Mouse (Mus musculus): Measurements from ENCODE around the gene Anks3.

Anks3 gene

DNA sequence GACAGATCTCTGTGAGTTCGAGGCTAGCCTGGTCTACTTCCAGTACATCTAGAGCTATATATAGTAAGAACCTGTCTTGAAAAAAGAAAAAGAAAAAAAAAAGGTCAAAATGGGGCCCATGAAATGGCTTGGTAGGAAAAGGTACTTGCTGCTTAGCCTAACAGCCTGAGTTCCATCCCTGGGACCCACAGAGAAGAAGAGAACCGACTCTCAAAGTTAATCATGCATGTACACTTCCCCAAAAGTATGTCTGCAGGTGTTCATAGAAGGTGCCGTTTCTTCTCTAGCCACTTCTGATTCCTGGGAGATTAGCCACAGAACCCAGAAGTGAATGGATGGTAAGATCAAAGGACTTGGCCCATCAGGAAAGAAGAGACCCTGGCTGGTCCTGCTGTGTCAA, 4.4 kb upstream of the Anks3 start:
- no peak for DNase-seq (ENCODE audit: low spot score)

DNA sequence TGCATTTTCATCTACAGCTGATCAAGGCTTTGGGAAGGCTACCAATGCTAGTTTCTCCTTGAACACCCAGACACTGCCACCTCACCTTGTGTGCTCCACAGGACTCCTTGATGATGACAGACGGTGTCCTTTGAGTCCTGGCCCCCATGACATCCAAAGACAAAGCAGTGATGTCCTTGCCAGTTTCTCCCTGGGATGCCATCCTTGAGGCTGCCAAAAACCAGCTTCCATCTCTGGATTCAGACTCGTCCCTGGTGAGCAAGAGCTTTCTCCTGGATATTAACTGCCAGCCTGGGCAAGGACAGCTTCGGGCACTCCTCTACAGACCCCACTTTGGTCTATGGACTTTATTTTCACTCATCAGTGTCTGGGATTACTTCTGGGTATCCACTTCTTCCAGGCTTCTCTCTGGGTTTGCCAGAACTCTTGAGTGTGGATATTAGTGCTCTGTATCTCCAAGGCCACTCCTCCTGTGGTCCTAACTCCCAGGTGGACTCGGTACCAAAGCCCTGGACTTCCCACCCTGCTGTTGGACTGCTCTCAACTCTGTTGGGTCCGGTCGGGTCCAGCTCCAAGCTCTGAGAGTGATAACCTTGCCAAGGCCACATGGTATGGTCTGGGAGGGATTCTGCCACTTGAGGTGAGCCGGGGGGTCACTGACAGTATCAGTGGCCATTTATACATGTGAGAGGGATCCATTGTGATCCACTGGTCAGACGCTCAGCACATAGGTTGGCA, 1.6 kb upstream of the Anks3 start:
- DNase-seq (ENCODE audit: low spot score): no peak

- DNase-seq (ENCODE audit: low spot score): no peak
These were observed 856 bp upstream of the Anks3 start for GRCm38 (mm10) chr16:4964731-4965391.

DNA sequence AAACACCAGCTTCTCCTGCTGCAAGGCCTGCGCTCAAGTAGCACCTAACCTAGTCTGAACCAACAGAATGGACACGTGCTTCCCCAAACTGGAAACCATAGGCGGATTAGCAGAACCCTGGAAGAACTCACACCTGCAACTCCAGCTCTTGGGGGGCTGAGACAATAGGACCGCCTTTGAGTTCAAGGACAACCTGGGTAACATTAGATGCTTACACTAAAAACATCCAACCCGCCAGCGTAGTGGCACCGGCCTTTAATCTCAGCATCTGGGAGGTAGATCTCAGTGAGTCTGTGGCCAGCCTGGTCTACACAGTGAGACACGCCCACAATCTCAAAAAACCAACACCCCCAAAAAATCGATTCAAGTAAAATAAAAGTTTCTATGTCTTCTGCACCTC, 659 bp downstream of the Anks3 start:
- peak; percentile 7 for DNase-seq (ENCODE audit: low spot score)

GRCm38 (mm10) chr16:4960260-4960659, 3.7 kb downstream of the Anks3 start:
- DNase-seq (ENCODE audit: low spot score): no peak

DNA sequence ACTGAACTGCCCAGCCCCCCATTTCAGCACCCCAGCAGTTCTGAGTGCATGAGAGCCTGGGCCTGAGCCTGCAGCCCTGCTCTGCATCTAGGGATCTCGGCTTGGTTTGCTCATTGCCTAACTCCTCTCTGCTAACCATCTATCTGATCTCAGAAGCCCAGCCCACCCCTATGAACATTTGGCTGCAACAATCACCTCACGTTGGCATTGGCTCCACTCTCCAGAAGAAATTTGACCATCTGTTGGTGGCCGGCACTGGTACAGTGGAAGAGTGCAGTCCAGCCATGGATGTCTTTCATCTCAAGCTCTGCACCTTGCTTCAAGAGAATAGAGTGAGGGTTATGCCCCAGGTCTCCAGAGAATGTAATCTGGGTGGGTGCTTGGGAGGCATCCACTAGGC, 6.6 kb downstream of the Anks3 start:
- DNase-seq (ENCODE audit: low spot score): no peak

GRCm38 (mm10) chr16:4956609-4957008, 7.4 kb downstream of the Anks3 start:
- no peak for DNase-seq (ENCODE audit: low spot score)

DNA sequence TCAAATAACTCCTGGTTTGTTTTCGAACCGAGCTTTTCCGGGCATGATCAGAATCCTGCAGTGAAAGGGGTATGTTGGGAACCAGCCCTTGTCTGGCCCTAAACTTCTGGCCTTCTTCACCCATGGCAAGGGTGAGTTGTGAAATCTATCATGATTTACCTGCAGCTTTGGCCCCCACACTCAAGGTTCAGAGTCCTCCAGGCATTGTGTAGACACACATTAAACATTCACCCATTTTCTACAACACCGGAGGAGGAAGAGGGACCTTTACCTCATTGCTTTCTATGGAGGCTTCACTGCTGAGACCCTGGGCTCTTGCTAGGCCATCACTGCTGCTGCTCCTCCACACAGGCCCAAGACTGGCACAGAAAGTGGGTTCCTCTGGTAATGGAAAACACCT, 16.6 kb downstream of the Anks3 start:
- no peak for DNase-seq (ENCODE audit: low spot score)

- no peak for DNase-seq (ENCODE audit: low spot score)
These were observed 17.9 kb downstream of the Anks3 start for GRCm38 (mm10) chr16:4946155-4946554.

- DNase-seq (ENCODE audit: low spot score): no peak
These were observed 18.6 kb downstream of the Anks3 start for GRCm38 (mm10) chr16:4945415-4945814.

GRCm38 (mm10) chr16:4943431-4943830, 20.6 kb downstream of the Anks3 start:
- no peak for DNase-seq (ENCODE audit: low spot score)

DNA sequence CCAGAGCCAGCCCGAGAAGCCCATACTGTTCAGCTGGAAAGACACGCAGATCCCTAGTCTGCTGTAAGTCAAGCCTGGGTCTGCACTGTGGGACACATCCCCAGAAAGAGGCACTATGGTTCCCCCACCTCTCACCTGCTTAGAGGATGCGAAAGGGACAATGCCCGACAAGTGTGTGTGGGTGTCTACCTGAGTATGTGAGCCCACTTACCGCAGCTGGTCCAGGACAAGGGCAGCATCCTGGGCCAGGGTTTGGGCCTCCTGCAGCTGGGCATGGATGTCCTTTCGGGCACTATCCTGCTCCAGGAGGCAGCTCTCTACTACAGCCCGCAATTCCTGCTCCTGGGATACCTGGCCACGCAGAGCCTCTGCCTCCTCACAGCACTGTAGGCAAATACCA, 21.1 kb downstream of the Anks3 start:
- DNase-seq (ENCODE audit: low spot score): no peak

GRCm38 (mm10) chr16:4941016-4941415, 23.0 kb downstream of the Anks3 start:
- no peak for DNase-seq (ENCODE audit: low spot score)

DNA sequence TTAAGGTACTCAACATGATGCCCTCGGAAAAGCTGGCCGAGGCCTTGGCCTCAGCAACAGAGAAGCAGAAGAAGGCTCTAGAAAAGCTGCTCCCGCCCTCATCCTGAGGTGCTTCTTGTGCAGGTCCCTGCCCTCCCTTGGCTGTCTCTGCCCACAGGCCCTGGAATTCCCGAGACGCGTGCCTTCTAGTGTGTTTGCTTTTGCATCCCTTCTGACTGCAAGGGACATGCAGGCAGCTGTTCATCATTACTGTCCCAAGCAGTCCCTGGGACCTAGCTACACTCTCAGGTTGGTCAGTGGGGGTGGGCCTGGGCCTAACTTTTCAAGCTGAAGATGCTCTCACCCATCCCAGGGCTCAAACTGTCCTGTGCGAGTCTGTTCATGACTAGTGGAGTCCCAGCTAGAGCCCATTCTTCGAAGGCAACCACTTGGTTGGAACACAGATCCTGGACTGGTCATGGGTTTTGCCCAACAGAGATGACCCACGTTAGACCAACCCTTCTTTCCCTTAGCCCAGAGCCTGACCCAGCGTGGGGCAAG, 23.6 kb downstream of the Anks3 start:
- no peak for DNase-seq (ENCODE audit: low spot score)

- DNase-seq (ENCODE audit: low spot score): peak; percentile 27
These were observed 24.6 kb downstream of the Anks3 start for GRCm38 (mm10) chr16:4939412-4939811.

GRCm38 (mm10) chr16:4938989-4939388, 25.0 kb downstream of the Anks3 start:
- DNase-seq (ENCODE audit: low spot score): peak; percentile 98

- no peak for DNase-seq (ENCODE audit: low spot score)
These were observed 25.5 kb downstream of the Anks3 start, which contains the start of gene Nudt16l1 for GRCm38 (mm10) chr16:4938461-4938860. TSS of gene Nudt16l1 (plus strand) at chr16:4938761.

- DNase-seq (ENCODE audit: low spot score): no peak
These were observed 26.4 kb downstream of the Anks3 start for GRCm38 (mm10) chr16:4937351-4938190.

- DNase-seq (ENCODE audit: low spot score): no peak
These were observed 27.9 kb downstream of the Anks3 start for GRCm38 (mm10) chr16:4935931-4936703.

GRCm38 (mm10) chr16:4935430-4935829, 28.6 kb downstream of the Anks3 start:
- DNase-seq (ENCODE audit: low spot score): no peak

- no peak for DNase-seq (ENCODE audit: low spot score)
These were observed 31.6 kb downstream of the Anks3 start for GRCm38 (mm10) chr16:4932429-4932828.

GRCm38 (mm10) chr16:4928474-4928873, 35.5 kb downstream of the Anks3 start:
- DNase-seq (ENCODE audit: low spot score): no peak

Data from embryo, embryonic 10.5 days (tissue).